ENCODE assay signal across 25 mouse cellular contexts in the genomic region with DNA sequence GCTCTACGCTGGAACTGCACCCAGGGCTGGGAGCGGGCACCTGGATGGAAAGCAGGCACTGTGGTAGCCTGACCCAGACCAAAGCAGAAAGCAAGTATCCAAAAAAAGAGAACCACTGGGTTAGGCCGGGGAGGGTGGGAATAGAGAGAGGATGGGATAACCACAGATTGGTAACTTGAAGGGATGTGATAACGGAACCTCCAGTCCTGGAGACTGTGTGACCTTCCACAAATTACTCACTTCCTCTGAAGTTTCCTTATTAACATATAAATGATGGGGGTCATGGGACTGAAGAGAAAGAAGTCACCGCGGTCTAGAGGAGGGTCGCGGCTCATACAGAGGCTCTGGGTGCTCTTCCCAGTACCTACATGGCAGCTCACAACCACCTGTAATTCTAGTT. TPM values are rescaled to one million over a fixed set of nuclear protein-coding genes. Genes with fewer than 3 reads are reported as not detected.
DNase-seq lines count a peak whose midpoint lies in the region; ATAC-seq lines count a peak whose summit lies in the region.
"Had no signal": no experiment of that assay in that cellular context is flagged by ENCODE, and none has a peak within 500 bp of the region (broad histone marks: within the 10 kb centered on the region; RNA-seq: fewer than 3 reads in every experiment).

No protein-coding gene starts in this region.

- peaks cover 32% of the 10 kb centered on the region for H3K4me1 ChIP-seq in midbrain, embryonic 11.5 days (ENCODE audit: control insufficient read depth, insufficient read depth, low read length)
- peaks cover 42% of the 10 kb centered on the region for H3K4me1 ChIP-seq in midbrain, embryonic 15.5 days

- DNase-seq in midbrain, embryonic 11.5 days (ENCODE audit: low spot score, missing footprints) = peak; percentile 62
- DNase-seq in ES-CJ7 (ENCODE audit: low read depth, low spot score) = peak; percentile 45
- DNase-seq in adrenal gland, adult 2 months = no peak
- DNase-seq in right cerebral cortex, adult 2 months (ENCODE audit: low spot score in 2 of 2) = no peak
- DNase-seq: adrenal gland, postnatal 10 days; adrenal gland, postnatal 36 days; cerebellum, adult 11 months; cerebellum, adult 8-10 months; cerebellum, postnatal 14 days; gastrocnemius, postnatal 10 days; gastrocnemius, postnatal 36 days; heart, adult 11 months; heart, postnatal 10 days; heart, postnatal 36 days had no signal

- H3K4me3 ChIP-seq in midbrain, embryonic 11.5 days (ENCODE audit: low read depth, low read length) = no peak overlapping the region
- no peak overlapping the region for H3K4me3 ChIP-seq in midbrain, embryonic 15.5 days
- H3K4me3 ChIP-seq: forebrain, embryonic 10.5 days; forebrain, embryonic 13.5 days; heart, embryonic 12.5 days; heart, embryonic 15.5 days; hindbrain, embryonic 15.5 days had no signal

- peaks cover 29% of the 10 kb centered on the region for H3K36me3 ChIP-seq in midbrain, embryonic 11.5 days (ENCODE audit: control insufficient read depth, insufficient read depth, low read length)
- peaks cover 39% of the 10 kb centered on the region for H3K36me3 ChIP-seq in midbrain, embryonic 15.5 days (replicated peaks)

- no peaks in the 10 kb centered on the region for H3K9me3 ChIP-seq in midbrain, embryonic 11.5 days (ENCODE audit: control insufficient read depth, low read length)
- no peaks in the 10 kb centered on the region for H3K9me3 ChIP-seq in midbrain, embryonic 15.5 days
- H3K9me3 ChIP-seq: forebrain, embryonic 10.5 days; forebrain, embryonic 13.5 days; heart, embryonic 12.5 days; heart, embryonic 15.5 days; hindbrain, embryonic 15.5 days had no signal

- no peak overlapping the region for H3K4me2 ChIP-seq in midbrain, embryonic 11.5 days
- no peak overlapping the region for H3K4me2 ChIP-seq in midbrain, embryonic 15.5 days
- H3K4me2 ChIP-seq: forebrain, embryonic 13.5 days; heart, embryonic 12.5 days; heart, embryonic 15.5 days; hindbrain, embryonic 15.5 days had no signal

- no peak overlapping the region for H3K27ac ChIP-seq in midbrain, embryonic 11.5 days (ENCODE audit: low read depth, low read length)
- H3K27ac ChIP-seq in midbrain, embryonic 15.5 days = no peak overlapping the region
- H3K27ac ChIP-seq: forebrain, embryonic 10.5 days; forebrain, embryonic 13.5 days; heart, embryonic 15.5 days; hindbrain, embryonic 15.5 days had no signal

- H3K27me3 ChIP-seq in midbrain, embryonic 11.5 days (ENCODE audit: control insufficient read depth, insufficient read depth, low read length) = peaks cover 11% of the 10 kb centered on the region
- no peaks in the 10 kb centered on the region for H3K27me3 ChIP-seq in midbrain, embryonic 15.5 days (replicated peaks)
- H3K27me3 ChIP-seq: hindbrain, embryonic 15.5 days had no signal

- no peak overlapping the region for H3K9ac ChIP-seq in midbrain, embryonic 11.5 days (ENCODE audit: low read length)
- H3K9ac ChIP-seq in midbrain, embryonic 15.5 days = no peak overlapping the region
- H3K9ac ChIP-seq: forebrain, embryonic 13.5 days; heart, embryonic 12.5 days; heart, embryonic 15.5 days; hindbrain, embryonic 15.5 days had no signal

- 92% methylated on average over 8 of the region's 8 CpGs for WGBS in midbrain, embryonic 11.5 days
- 88% methylated on average over 8 of the region's 8 CpGs for WGBS in midbrain, embryonic 15.5 days

- ATAC-seq in midbrain, embryonic 11.5 days (ENCODE audit: low FRiP score) = no peak
- no peak for ATAC-seq in midbrain, embryonic 15.5 days (replicated peaks)
- ATAC-seq in megakaryocyte, adult 5-6 weeks (ENCODE audit: poor library complexity, severe bottlenecking) = peak; percentile 36; the same call in 1 of the 2 replicates
- ATAC-seq: activated CD4-positive, CD25-positive, alpha-beta regulatory T cell, adult 4 months; forebrain, embryonic 13.5 days; forebrain, embryonic 16.5 days; intestine, postnatal 0 days had no signal

RNA-seq across cellular contexts. Expression of a gene that starts 7.2 kb away (rescaled TPM):
- polyA plus RNA-seq in midbrain, embryonic 11.5 days (2014; fragmentation: Nextera tagmentation; extraction: Ambion mirVana) = 7.2 and 10.6 TPM in 2 replicates
- polyA plus RNA-seq in midbrain, embryonic 15.5 days (2015; fragmentation: Nextera tagmentation; extraction: Ambion mirVana) = 28.7 and 36.4 TPM in 2 replicates
- 0.09 TPM in 1 of 2 replicates, not detected in the other for total RNA-seq in megakaryocyte, adult 5-6 weeks (2015)
- total RNA-seq in megakaryocyte, adult 5-6 weeks (2017) = not detected in 2 replicates
- total RNA-seq in adrenal gland, adult 2 months (2021) = 1 to 10 TPM; 2.8 to 8.3 TPM
- polyA plus RNA-seq in adrenal gland, adult 2 months (2012; rRNA removed) = 18.1 and 22.9 TPM in 2 replicates
- polyA plus RNA-seq: activated CD4-positive, CD25-positive, alpha-beta regulatory T cell, adult 4 months had no signal

RNA-seq across cellular contexts. Expression of a gene that starts 10.1 kb away (rescaled TPM):
- 36.8 and 39.3 TPM in 2 replicates for polyA plus RNA-seq in midbrain, embryonic 11.5 days (2014; fragmentation: Nextera tagmentation; extraction: Ambion mirVana)
- polyA plus RNA-seq in midbrain, embryonic 15.5 days (2015; fragmentation: Nextera tagmentation; extraction: Ambion mirVana) = 75.2 and 82.0 TPM in 2 replicates
- 509 and 566 TPM in 2 replicates for total RNA-seq in megakaryocyte, adult 5-6 weeks (2015)
- total RNA-seq in megakaryocyte, adult 5-6 weeks (2017) = 201 and 225 TPM in 2 replicates
- total RNA-seq in adrenal gland, adult 2 months (2021) = 100 to 1,000 TPM; 165 to 211 TPM
- 251 and 310 TPM in 2 replicates for polyA plus RNA-seq in adrenal gland, adult 2 months (2012; rRNA removed)

RNA-seq across cellular contexts. Expression of a gene that starts 29.7 kb away (rescaled TPM):
- 4.5 and 5.2 TPM in 2 replicates for polyA plus RNA-seq in midbrain, embryonic 11.5 days (2014; fragmentation: Nextera tagmentation; extraction: Ambion mirVana)
- 9.0 TPM in 2 replicates for polyA plus RNA-seq in midbrain, embryonic 15.5 days (2015; fragmentation: Nextera tagmentation; extraction: Ambion mirVana)
- 13.2 and 16.0 TPM in 2 replicates for total RNA-seq in megakaryocyte, adult 5-6 weeks (2015)
- 13.2 and 17.9 TPM in 2 replicates for total RNA-seq in megakaryocyte, adult 5-6 weeks (2017)
- total RNA-seq in adrenal gland, adult 2 months (2021) = 1 to 10 TPM; 2.5 to 4.1 TPM
- 6.6 TPM in 2 replicates for polyA plus RNA-seq in adrenal gland, adult 2 months (2012; rRNA removed)

RNA-seq across cellular contexts. Expression of a gene that starts 32.5 kb away (rescaled TPM):
- 167 and 193 TPM in 2 replicates for polyA plus RNA-seq in midbrain, embryonic 11.5 days (2014; fragmentation: Nextera tagmentation; extraction: Ambion mirVana)
- polyA plus RNA-seq in midbrain, embryonic 15.5 days (2015; fragmentation: Nextera tagmentation; extraction: Ambion mirVana) = 146 and 168 TPM in 2 replicates
- 41.5 and 47.5 TPM in 2 replicates for total RNA-seq in megakaryocyte, adult 5-6 weeks (2015)
- 20.5 and 22.8 TPM in 2 replicates for total RNA-seq in megakaryocyte, adult 5-6 weeks (2017)
- total RNA-seq in adrenal gland, adult 2 months (2021) = 100 to 1,000 TPM; 504 to 683 TPM
- 1,025 and 1,107 TPM in 2 replicates for polyA plus RNA-seq in adrenal gland, adult 2 months (2012; rRNA removed)

RNA-seq across cellular contexts. Expression of a gene that starts 47.1 kb away (rescaled TPM):
- polyA plus RNA-seq in midbrain, embryonic 11.5 days (2014; fragmentation: Nextera tagmentation; extraction: Ambion mirVana) = 42.0 and 43.0 TPM in 2 replicates
- polyA plus RNA-seq in midbrain, embryonic 15.5 days (2015; fragmentation: Nextera tagmentation; extraction: Ambion mirVana) = 160 and 165 TPM in 2 replicates
- not detected in 2 replicates for total RNA-seq in megakaryocyte, adult 5-6 weeks (2015)
- not detected in 2 replicates for total RNA-seq in megakaryocyte, adult 5-6 weeks (2017)
- total RNA-seq in adrenal gland, adult 2 months (2021) = 10 to 100 TPM; 36.8 to 51.7 TPM
- polyA plus RNA-seq in adrenal gland, adult 2 months (2012; rRNA removed) = 46.3 and 77.5 TPM in 2 replicates
- total RNA-seq: gastrocnemius, adult 18-20 months; gastrocnemius, postnatal 36 days had no signal

Comparison
In these comparisons a context has a peak if more than half of its experiments do, and no peak if none do; other contexts are left out.
1. DNase-seq: peak in midbrain, embryonic 11.5 days (single experiment) and ES-CJ7 (single experiment); none in adrenal gland, adult 2 months (single experiment) and right cerebral cortex, adult 2 months (0 of 2).